ENCODE assay signal across 8 mouse cellular contexts in the genomic region with DNA sequence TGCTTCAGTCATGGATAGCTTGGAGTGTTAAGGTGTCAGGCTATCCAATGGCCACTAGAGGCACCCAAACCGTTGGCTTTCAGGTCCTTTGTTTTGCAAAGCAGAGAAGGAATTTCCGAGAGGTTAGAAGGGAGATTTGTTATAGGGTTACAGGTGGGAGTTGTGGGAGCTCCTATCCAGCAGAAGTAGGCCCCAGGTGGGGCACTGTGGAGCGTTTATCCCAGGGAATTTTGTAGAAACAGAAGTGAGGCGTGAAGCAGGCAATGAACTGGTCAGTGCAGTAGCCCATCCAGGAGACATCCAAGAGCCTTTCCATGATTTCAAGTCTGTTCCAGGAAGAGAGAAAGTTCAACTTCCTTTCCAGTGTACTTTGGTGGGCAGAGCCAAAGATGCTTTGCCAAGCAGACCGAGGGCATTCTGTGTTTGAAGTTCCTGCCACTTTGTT. TPM values are rescaled to one million over a fixed set of nuclear protein-coding genes. Genes with fewer than 3 reads are reported as not detected.
A peak's percentile ranks its signal among the peaks of the same experiment; 100 is the strongest.
DNase-seq lines count a peak whose midpoint lies in the region; ATAC-seq lines count a peak whose summit lies in the region.

No protein-coding gene starts in this region.

- no peaks in the 10 kb centered on the region for H3K36me3 ChIP-seq in forebrain, embryonic 14.5 days (ENCODE audit: control insufficient read depth, insufficient read depth, low read length)
- H3K36me3 ChIP-seq in intestine, embryonic 14.5 days (ENCODE audit: control insufficient read depth, insufficient read depth, low read length), result no peaks in the 10 kb centered on the region

- H3K4me2 ChIP-seq in forebrain, embryonic 14.5 days (ENCODE audit: low read length), result peak overlapping the region; percentile 12; the same call in 1 of the 2 replicates
- H3K4me2 ChIP-seq in intestine, embryonic 14.5 days (ENCODE audit: low read length), result peak overlapping the region; percentile 29

- intact Hi-C loops in left cerebral cortex, postnatal 10 days (cut with DNase I), result loop anchor here (5.0 kb wide), 2 partner anchors 66 to 156 kb away; no protein-coding TSS in a partner anchor

- H3K4me1 ChIP-seq in forebrain, embryonic 14.5 days (ENCODE audit: control insufficient read depth, insufficient read depth, low read length), result peaks cover 3% of the 10 kb centered on the region; the same call in 1 of the 2 replicates
- peaks cover 8% of the 10 kb centered on the region for H3K4me1 ChIP-seq in intestine, embryonic 14.5 days (replicated peaks; ENCODE audit: control insufficient read depth, insufficient read depth, low read length)

- H3K9ac ChIP-seq in forebrain, embryonic 14.5 days (ENCODE audit: low read length), result no peak overlapping the region; the same call in 1 of the 2 replicates
- 0 out of 2 replicates have a peak overlapping the region, but pooled peaks have one; percentile 23 for H3K9ac ChIP-seq in intestine, embryonic 14.5 days (ENCODE audit: low read length)

- H3K4me3 ChIP-seq in forebrain, embryonic 14.5 days (ENCODE audit: low read depth, low read length), result no peak overlapping the region
- H3K4me3 ChIP-seq in intestine, embryonic 14.5 days (ENCODE audit: low read depth, low read length), result no peak overlapping the region

- 6% methylated on average over 5 of the region's 5 CpGs for WGBS in forebrain, embryonic 14.5 days
- 2% methylated on average over 5 of the region's 5 CpGs for WGBS in intestine, embryonic 14.5 days

- no peaks in the 10 kb centered on the region for H3K9me3 ChIP-seq in forebrain, embryonic 14.5 days (replicated peaks; ENCODE audit: control insufficient read depth, low read length)
- 0 out of 2 replicates have a peak, but pooled peaks cover 3% of the 10 kb centered on the region for H3K9me3 ChIP-seq in intestine, embryonic 14.5 days (ENCODE audit: control insufficient read depth, low read length)

- 0 out of 2 replicates have a peak overlapping the region, but pooled peaks have one; percentile 21 for H3K27ac ChIP-seq in forebrain, embryonic 14.5 days (ENCODE audit: low read depth, low read length)
- H3K27ac ChIP-seq in intestine, embryonic 14.5 days (ENCODE audit: low read depth), result no peak overlapping the region

- no peaks in the 10 kb centered on the region for H3K27me3 ChIP-seq in forebrain, embryonic 14.5 days (replicated peaks; ENCODE audit: control insufficient read depth, insufficient read depth, low read length)
- H3K27me3 ChIP-seq in intestine, embryonic 14.5 days (replicated peaks; ENCODE audit: control insufficient read depth, insufficient read depth, low read length), result no peaks in the 10 kb centered on the region

- DNase-seq in cerebellum, adult 18-20 months, result peak; percentile 27 to 35
- DNase-seq in cerebellum, adult 11-12 months, result no peak
- peak; percentile 13 for DNase-seq in T-cell, adult 2 months (ENCODE audit: low spot score)
- DNase-seq in forebrain, embryonic 14.5 days (ENCODE audit: low spot score), result peak; percentile 75
- DNase-seq in intestine, embryonic 14.5 days (ENCODE audit: low spot score), result peak; percentile 79
- DNase-seq in lung, adult 18-20 months, result peak; percentile 14 to 30
- DNase-seq in retina, postnatal 7 days (ENCODE audit: low read depth, low spot score), result peak; percentile 20
- DNase-seq in left cerebral cortex, postnatal 10 days (ENCODE audit: extremely low spot score in 1 of 2, low spot score in 2 of 2), result no peak

- no peak for ATAC-seq in forebrain, embryonic 14.5 days
- no peak for ATAC-seq in intestine, embryonic 14.5 days (replicated peaks; ENCODE audit: low FRiP score, low TSS enrichment, low read depth)

RNA-seq across cellular contexts. Expression of gene Alyref2, which starts 1.6 kb away (rescaled TPM):
- polyA plus RNA-seq in forebrain, embryonic 14.5 days (2014; fragmentation: Nextera tagmentation; extraction: Ambion mirVana), result 24.3 and 26.1 TPM in 2 replicates
- polyA plus RNA-seq in intestine, embryonic 14.5 days (2014; fragmentation: Nextera tagmentation; extraction: Ambion mirVana), result 10.9 and 12.3 TPM in 2 replicates
- total RNA-seq in left cerebral cortex, postnatal 10 days (2021), result 1 to 10 TPM; 4.6 to 5.5 TPM

RNA-seq across cellular contexts. Expression of gene Itln1, which starts 33.4 kb away (rescaled TPM):
- not detected in 2 replicates for polyA plus RNA-seq in forebrain, embryonic 14.5 days (2014; fragmentation: Nextera tagmentation; extraction: Ambion mirVana)
- not detected in 2 replicates for polyA plus RNA-seq in intestine, embryonic 14.5 days (2014; fragmentation: Nextera tagmentation; extraction: Ambion mirVana)
- total RNA-seq in left cerebral cortex, postnatal 10 days (2021), result not detected

RNA-seq across cellular contexts. Expression of gene Cd244a, which starts 57.3 kb away (rescaled TPM):
- polyA plus RNA-seq in forebrain, embryonic 14.5 days (2014; fragmentation: Nextera tagmentation; extraction: Ambion mirVana), result not detected in 2 replicates
- polyA plus RNA-seq in intestine, embryonic 14.5 days (2014; fragmentation: Nextera tagmentation; extraction: Ambion mirVana), result 0.31 and 0.35 TPM in 2 replicates
- not detected for total RNA-seq in left cerebral cortex, postnatal 10 days (2021)

Comparison
In these comparisons a context has a peak if more than half of its experiments do, and no peak if none do; other contexts are left out.
1. DNase-seq: peak in cerebellum, adult 18-20 months (2 of 2), T-cell, adult 2 months (single experiment), forebrain, embryonic 14.5 days (single experiment), intestine, embryonic 14.5 days (single experiment), lung, adult 18-20 months (2 of 2) and retina, postnatal 7 days (single experiment); none in cerebellum, adult 11-12 months (single experiment) and left cerebral cortex, postnatal 10 days (0 of 2).